Mouse (Mus musculus) CH12F3 (cell line): ENCODE results near the gene Cnn3.

Experiments used
- in situ Hi-C: fragments of 300-500 bp; cut with MboI; formaldehyde crosslinking; loops from 2 replicates; pipeline ENCODE4 v1.14.3; 2020; ENCODE audit warnings: low sequenced_read_pairs

Gene Cnn3

DNA sequence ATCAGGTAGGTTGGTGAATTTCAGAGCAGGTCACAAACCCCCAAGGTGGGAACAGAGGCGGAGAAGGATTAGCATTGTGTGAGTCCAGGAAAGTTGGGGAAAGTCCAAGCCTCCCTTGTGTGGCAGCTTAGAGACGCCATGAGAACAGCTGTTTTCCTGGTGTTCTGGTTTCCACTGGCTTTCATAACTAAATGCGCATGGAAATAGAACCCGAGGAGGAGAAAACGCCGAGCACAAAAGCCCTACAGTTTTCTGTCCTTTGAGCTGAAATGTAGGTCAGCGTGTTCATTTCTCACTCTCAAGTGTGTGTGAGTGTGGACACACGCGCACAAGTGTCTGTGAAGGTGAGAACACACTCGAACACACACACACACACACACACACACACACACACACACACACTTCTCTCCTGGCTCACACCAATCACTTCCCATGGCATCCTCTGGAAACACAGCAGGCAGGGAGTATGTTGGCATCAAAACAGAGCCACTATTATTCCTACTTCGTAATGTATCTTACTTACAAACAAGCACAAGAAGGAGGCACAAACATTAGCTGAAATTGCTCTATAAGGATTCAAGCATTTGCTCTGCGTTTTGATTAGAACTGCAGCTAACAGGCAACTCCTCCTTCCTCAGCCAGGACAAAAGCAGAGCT lies 63.3 kb downstream of the Cnn3 start:
- in situ Hi-C loops, result no loop called here

GRCm38 (mm10) chr3:121490941-121491340 lies 64.6 kb downstream of the Cnn3 start:
- in situ Hi-C loops, result no loop called here

DNA sequence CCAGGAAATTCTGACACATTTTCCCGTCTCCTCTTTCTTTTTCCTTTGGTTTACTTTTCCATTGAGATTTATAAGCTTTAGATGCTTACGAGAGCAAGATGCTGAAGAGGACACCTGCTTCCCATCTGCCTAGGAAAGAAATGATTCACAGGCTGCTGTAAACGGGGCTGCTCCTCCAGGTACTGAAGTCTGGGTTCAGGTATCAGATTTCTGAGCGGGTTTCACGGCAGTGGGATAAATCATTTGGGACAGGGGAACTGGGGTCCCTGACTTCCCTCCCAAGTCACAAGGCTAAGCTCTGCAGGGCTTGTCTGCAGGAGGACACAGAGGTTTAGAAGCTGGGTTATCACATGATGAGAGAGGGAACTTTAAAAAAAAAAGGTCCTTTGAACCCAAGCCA lies 65.7 kb downstream of the Cnn3 start:
- in situ Hi-C loops, result no loop called here

GRCm38 (mm10) chr3:121493997-121494421 lies 67.7 kb downstream of the Cnn3 start:
- in situ Hi-C loops, result no loop called here

GRCm38 (mm10) chr3:121500225-121500624 lies 73.9 kb downstream of the Cnn3 start:
- in situ Hi-C loops, result no loop called here

GRCm38 (mm10) chr3:121500734-121501133 lies 74.4 kb downstream of the Cnn3 start:
- in situ Hi-C loops, result no loop called here

- in situ Hi-C loops, result loop anchor here (5.0 kb wide), 1 partner anchor 193 kb away; no protein-coding TSS in a partner anchor
These were observed 78.7 kb downstream of the Cnn3 start for GRCm38 (mm10) chr3:121504927-121505487.

DNA sequence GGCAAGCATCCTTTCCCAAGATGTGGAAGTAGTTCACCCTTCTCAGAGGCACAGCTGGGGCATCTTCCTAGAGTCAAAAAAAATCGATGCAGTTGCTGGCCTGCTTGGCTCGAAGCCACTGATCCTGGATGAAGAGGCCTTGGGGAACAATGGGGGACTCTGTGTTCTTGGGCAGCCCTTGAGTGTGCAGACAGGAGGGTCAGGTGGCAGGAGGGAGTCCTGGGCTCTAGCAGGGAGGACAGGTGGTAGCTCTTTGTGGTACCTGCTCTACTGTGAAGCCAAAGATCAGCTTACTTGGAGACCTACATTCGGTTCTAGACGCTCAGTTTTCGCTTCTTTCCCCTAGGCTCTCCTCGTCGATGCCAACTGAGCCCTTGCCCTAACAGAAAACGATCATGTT lies 79.9 kb downstream of the Cnn3 start:
- in situ Hi-C loops, result loop anchor here (5.0 kb wide), 1 partner anchor 194 kb away; no protein-coding TSS in a partner anchor

GRCm38 (mm10) chr3:121506756-121507155 lies 80.5 kb downstream of the Cnn3 start:
- in situ Hi-C loops, result loop anchor here (5.0 kb wide), 1 partner anchor 194 kb away; no protein-coding TSS in a partner anchor

DNA sequence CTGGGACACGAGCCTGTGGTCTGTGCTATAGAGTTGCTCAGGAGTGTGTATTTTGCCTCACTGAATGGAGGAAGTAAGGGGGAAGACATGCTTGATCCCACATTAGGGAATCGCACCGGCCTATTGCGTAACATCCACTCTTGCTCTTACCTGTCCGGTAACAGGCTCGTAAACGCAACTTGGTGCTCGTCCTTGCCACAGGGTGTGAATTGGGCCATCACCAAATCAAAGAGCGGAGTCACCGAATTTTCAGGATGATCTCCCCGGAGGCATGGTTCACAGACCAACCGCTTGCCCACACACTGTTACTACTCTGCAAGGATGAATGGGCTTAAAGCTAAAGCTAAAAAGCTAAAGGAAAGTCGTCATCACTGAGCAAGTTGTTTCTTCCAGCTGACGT lies 81.4 kb downstream of the Cnn3 start:
- in situ Hi-C loops, result loop anchor here (5.0 kb wide), 1 partner anchor 195 kb away; no protein-coding TSS in a partner anchor
